Mouse (Mus musculus) MEL (cell line): ENCODE data around the gene Ubac2. TPM values are rescaled to one million over a fixed set of nuclear protein-coding genes. Genes with fewer than 3 reads are reported as not detected.

ENCODE experiments used
- DNase-seq: peaks from one replicate; pipeline ENCODE4 v3.0.0; 2011; ENCODE audit warnings: low read depth, low spot score
- H3K27ac ChIP-seq: 2 replicates; pipeline ENCODE4 v1.5.1; 2012; ENCODE audit warnings: low read depth, mild to moderate bottlenecking, control low read depth, low read length, moderate library complexity; ENCODE audit not compliant: control insufficient read depth
- H3K27me3 ChIP-seq, 2 experiments: fragments of 150-350 bp in 1 of 2; sonication (generic) in 1 of 2; 2 replicates each; pipeline ENCODE4 v1.6.1; 2012; ENCODE audit warnings: low read length in 2 of 2, mild to moderate bottlenecking in 2 of 2, improper control_type of control experiment in 1 of 2, moderate library complexity in 1 of 2; ENCODE audit not compliant: insufficient read depth in 2 of 2, control insufficient read depth in 1 of 2
- H3K36me3 ChIP-seq, 2 experiments: 2 replicates each; pipeline ENCODE4 v1.6.1; 2012 to 2014; ENCODE audit warnings: low read length in 2 of 2, improper control_type of control experiment in 1 of 2, inconsistent platforms in 1 of 2, mild to moderate bottlenecking in 1 of 2; ENCODE audit not compliant: insufficient read depth in 2 of 2, control insufficient read depth in 1 of 2
- H3K4me1 ChIP-seq, 2 experiments: fragments of 150-350 bp in 1 of 2; sonication (generic) in 1 of 2; 2 replicates each; pipeline ENCODE4 v1.6.1; 2012; ENCODE audit warnings: low read length in 2 of 2, improper control_type of control experiment in 1 of 2, mild to moderate bottlenecking in 1 of 2; ENCODE audit not compliant: insufficient read depth in 2 of 2, control insufficient read depth in 1 of 2
- H3K4me3 ChIP-seq, 2 experiments: fragments of 150-350 bp in 1 of 2; sonication (generic) in 1 of 2; 2 replicates each; pipeline ENCODE4 v1.5.1; 2012; ENCODE audit warnings: low read depth in 2 of 2, low read length in 2 of 2, mild to moderate bottlenecking in 2 of 2, moderate library complexity in 2 of 2, control low read depth in 1 of 2, improper control_type of control experiment in 1 of 2; ENCODE audit not compliant: control insufficient read depth in 1 of 2, insufficient read depth in 1 of 2
- H3K79me2 ChIP-seq: 2 replicates; pipeline ENCODE4 v1.6.1; 2012; ENCODE audit warnings: mild to moderate bottlenecking, low read length, moderate library complexity; ENCODE audit not compliant: control insufficient read depth, poor library complexity, insufficient read depth
- H3K9ac ChIP-seq: 2 replicates; pipeline ENCODE4 v1.6.1; 2012; ENCODE audit warnings: low read depth, mild to moderate bottlenecking, control low read depth, low read length, moderate library complexity; ENCODE audit not compliant: control insufficient read depth, poor library complexity, severe bottlenecking
- H3K9me3 ChIP-seq: fragments of 150-350 bp; sonication (generic); replicated peaks from 2 replicates; pipeline ENCODE4 v1.6.1; 2012; ENCODE audit warnings: mild to moderate bottlenecking, low read length, improper control_type of control experiment, moderate library complexity; ENCODE audit not compliant: insufficient read depth
- BHLHE40 ChIP-seq: IDR thresholded peaks from 2 replicates; pipeline ENCODE4 v1.6.1; 2012; ENCODE audit warnings: low read depth, mild to moderate bottlenecking, inconsistent platforms, low read length, improper control_type of control experiment, borderline replicate concordance
- CHD2 ChIP-seq: IDR thresholded peaks from 2 replicates; pipeline ENCODE4 v1.6.1; 2011; ENCODE audit warnings: low read length, improper control_type of control experiment
- EP300 ChIP-seq, 2 experiments: IDR thresholded peaks; 2 replicates each; pipeline ENCODE4 v1.6.1; 2011; ENCODE audit warnings: improper control_type of control experiment in 2 of 2, low read length in 2 of 2, low read depth in 1 of 2, mild to moderate bottlenecking in 1 of 2
- ETS1 ChIP-seq: IDR thresholded peaks from 2 replicates; pipeline ENCODE4 v1.6.1; 2012; ENCODE audit warnings: low read depth, mild to moderate bottlenecking, inconsistent platforms, low read length, improper control_type of control experiment, moderate library complexity
- GABPA ChIP-seq: IDR thresholded peaks from 2 replicates; pipeline ENCODE4 v1.6.1; 2012; ENCODE audit warnings: low read depth, mild to moderate bottlenecking, inconsistent platforms, low read length, improper control_type of control experiment, moderate library complexity
- GATA1 ChIP-seq: IDR thresholded peaks from 2 replicates; pipeline ENCODE4 v1.6.1; 2011; ENCODE audit warnings: low read depth, low read length, improper control_type of control experiment
- JUND ChIP-seq: IDR thresholded peaks from 2 replicates; pipeline ENCODE4 v1.6.1; 2011; ENCODE audit warnings: low read depth, mild to moderate bottlenecking, improper control_type of control experiment, low read length
- MAFK ChIP-seq: IDR thresholded peaks from 2 replicates; pipeline ENCODE4 v1.6.1; 2011; ENCODE audit warnings: low read depth, mild to moderate bottlenecking, low read length, improper control_type of control experiment, borderline replicate concordance
- MAZ ChIP-seq: IDR thresholded peaks from 2 replicates; pipeline ENCODE4 v1.6.1; 2012; ENCODE audit warnings: low read depth, mild to moderate bottlenecking, inconsistent platforms, low read length, improper control_type of control experiment
- MEF2A ChIP-seq: IDR thresholded peaks from 2 replicates; pipeline ENCODE4 v1.6.1; 2014; ENCODE audit warnings: low read depth, mild to moderate bottlenecking, inconsistent platforms, low read length, improper control_type of control experiment; ENCODE audit not compliant: poor library complexity, insufficient replicate concordance, severe bottlenecking; ENCODE audit errors: extremely low read depth
- MXI1 ChIP-seq: IDR thresholded peaks from 2 replicates; pipeline ENCODE4 v1.6.1; 2011; ENCODE audit warnings: mild to moderate bottlenecking, low read depth, low read length, improper control_type of control experiment
- NELFE ChIP-seq: IDR thresholded peaks from 2 replicates; pipeline ENCODE4 v1.6.1; 2011; ENCODE audit warnings: low read depth, low read length, improper control_type of control experiment
- POLR2A ChIP-seq, 2 experiments: IDR thresholded peaks; 2 replicates each; pipeline ENCODE4 v1.6.1; 2011 to 2012; ENCODE audit warnings: low read length in 2 of 2, mild to moderate bottlenecking in 2 of 2, control low read depth in 1 of 2, improper control_type of control experiment in 1 of 2, low read depth in 1 of 2, moderate library complexity in 1 of 2; ENCODE audit not compliant: control insufficient read depth in 1 of 2, insufficient read depth in 1 of 2, poor library complexity in 1 of 2
- POLR2AphosphoS2 ChIP-seq: IDR thresholded peaks from 2 replicates; pipeline ENCODE4 v1.6.1; 2011; ENCODE audit warnings: low read length, improper control_type of control experiment
- POLR2AphosphoS5 ChIP-seq: IDR thresholded peaks from 2 replicates; pipeline ENCODE4 v1.6.1; 2012; ENCODE audit warnings: low read depth, borderline replicate concordance, mild to moderate bottlenecking, inconsistent platforms, low read length, moderate library complexity, mixed read lengths
- RAD21 ChIP-seq: IDR thresholded peaks from 2 replicates; pipeline ENCODE4 v1.6.1; 2011; ENCODE audit warnings: mild to moderate bottlenecking, low read depth, low read length, improper control_type of control experiment
- SMC3 ChIP-seq: IDR thresholded peaks from 2 replicates; pipeline ENCODE4 v1.6.1; 2011; ENCODE audit warnings: low read depth, low read length, improper control_type of control experiment
- TBP ChIP-seq: IDR thresholded peaks from 2 replicates; pipeline ENCODE4 v1.8.0; 2011; ENCODE audit warnings: low read depth, low read length, improper control_type of control experiment
- UBTF ChIP-seq: IDR thresholded peaks from 2 replicates; pipeline ENCODE4 v1.6.1; 2012; ENCODE audit warnings: low read depth, mild to moderate bottlenecking, inconsistent platforms, low read length, improper control_type of control experiment, moderate library complexity, borderline replicate concordance; ENCODE audit not compliant: insufficient read depth
- ZC3H11A ChIP-seq: IDR thresholded peaks from 2 replicates; pipeline ENCODE4 v1.6.1; 2012; ENCODE audit warnings: low read depth, mild to moderate bottlenecking, inconsistent platforms, low read length, improper control_type of control experiment
- ZKSCAN1 ChIP-seq: IDR thresholded peaks from 2 replicates; pipeline ENCODE4 v1.6.1; 2012; ENCODE audit warnings: low read depth, mild to moderate bottlenecking, inconsistent platforms, low read length, improper control_type of control experiment, moderate library complexity
- polyA plus RNA-seq, 2 experiments: library from polyadenylated mRNA; stranded (reverse) in 1 of 2; unstranded in 1 of 2; fragments of >175 nt in 1 of 2; fragments of >200 nt in 1 of 2; gene quantifications; 2 replicates each; pipeline versions ENCODE4 v1.2.1 to v1.2.4; 2012; ENCODE audit warnings: low replicate concordance in 2 of 2, low read depth in 1 of 2; ENCODE audit not compliant: insufficient read length in 2 of 2, insufficient read depth in 1 of 2, missing spikeins in 1 of 2
- total RNA-seq: library from RNA; depleted of rRNA; stranded (reverse); fragments of 300-350 nt; gene quantifications from 2 replicates; pipeline ENCODE4 v1.2.3, GENCODE M21; 2012

The Ubac2 gene
- total and polyA plus RNA-seq, 3 experiments: 32.9 to 44.8 TPM; not detected in 1

DNA sequence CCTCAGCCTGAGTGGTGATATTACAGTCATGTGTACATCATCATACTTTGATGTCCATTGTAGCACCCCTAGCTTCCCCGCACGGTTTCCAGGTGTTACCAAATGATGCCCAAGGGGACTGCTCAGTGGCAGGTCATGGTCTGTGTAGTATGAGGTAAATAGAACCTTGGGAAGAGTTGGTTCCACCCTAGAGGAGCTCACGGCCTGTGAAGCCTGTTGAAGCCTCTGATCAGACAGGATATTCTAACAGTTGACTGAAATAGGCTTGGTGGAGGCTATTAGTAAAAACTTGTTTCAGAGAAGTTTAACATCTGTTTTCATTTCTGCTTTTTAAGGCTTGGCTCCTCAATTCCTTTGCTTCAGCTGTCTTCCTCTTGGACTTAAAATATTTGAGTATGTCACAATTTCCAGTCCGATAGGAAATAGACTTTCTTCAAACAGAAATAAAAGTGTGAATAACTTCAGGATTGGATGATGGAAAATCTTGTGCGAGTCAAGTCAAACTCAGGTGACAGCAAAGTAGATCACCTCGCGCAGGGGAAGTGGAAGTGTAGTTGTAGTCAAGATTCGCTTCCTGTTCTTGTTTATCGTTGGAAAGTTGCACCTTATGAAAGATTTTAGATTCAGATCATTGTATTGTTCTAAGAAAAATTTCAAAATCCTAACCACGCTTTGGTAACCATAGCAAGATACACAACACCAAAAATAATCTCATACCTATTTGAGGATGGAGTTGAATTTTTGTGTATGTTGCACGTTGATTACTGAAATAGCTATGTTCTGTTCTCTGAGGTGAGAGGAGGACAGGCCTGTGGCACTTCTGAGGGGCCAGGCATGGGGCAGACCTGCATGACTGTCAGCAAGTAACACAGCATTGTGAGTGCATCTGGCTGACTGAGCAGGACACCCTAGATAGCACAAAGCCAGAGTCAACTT lies 60.1 kb downstream of the Ubac2 start:
- no peak overlapping the region for H3K4me3 ChIP-seq
- no peak overlapping the region for H3K9ac ChIP-seq
- no peak for TF ChIP-seq EP300 (IDR thresholded peaks at IDR 0.05; ENCODE audit: low read depth in 1 of 2, low read length in 2 of 2)
- no peak for TF ChIP-seq POLR2AphosphoS2
- TF ChIP-seq ETS1: no peak
- no peak for TF ChIP-seq GABPA
- no peak for TF ChIP-seq GATA1
- TF ChIP-seq TBP: no peak
- TF ChIP-seq MAZ: no peak
- no peak for TF ChIP-seq CHD2
- no peak for TF ChIP-seq ZKSCAN1
- no peak for TF ChIP-seq NELFE
- no peak for TF ChIP-seq POLR2AphosphoS5
- TF ChIP-seq MXI1: no peak
- TF ChIP-seq UBTF: no peak
- TF ChIP-seq MEF2A: no peak
- TF ChIP-seq RAD21: no peak
- TF ChIP-seq SMC3: no peak
- TF ChIP-seq MAFK: no peak
- TF ChIP-seq ZC3H11A: no peak
- TF ChIP-seq POLR2A (IDR thresholded peaks at IDR 0.05; ENCODE audit: control insufficient read depth in 1 of 2, insufficient read depth in 1 of 2, low read depth in 1 of 2, low read length in 2 of 2, poor library complexity in 1 of 2): no peak
- no peak overlapping the region for H3K27ac ChIP-seq
- no peak for DNase-seq
- no peaks in the 10 kb centered on the region; a peak in 1 of 4 replicates for H3K36me3 ChIP-seq
- no peaks in the 10 kb centered on the region for H3K79me2 ChIP-seq
- H3K9me3 ChIP-seq: no peaks in the 10 kb centered on the region; the same call in 1 of the 2 replicates
- H3K4me1 ChIP-seq: no peaks in the 10 kb centered on the region
- H3K27me3 ChIP-seq: no peaks in the 10 kb centered on the region

DNA sequence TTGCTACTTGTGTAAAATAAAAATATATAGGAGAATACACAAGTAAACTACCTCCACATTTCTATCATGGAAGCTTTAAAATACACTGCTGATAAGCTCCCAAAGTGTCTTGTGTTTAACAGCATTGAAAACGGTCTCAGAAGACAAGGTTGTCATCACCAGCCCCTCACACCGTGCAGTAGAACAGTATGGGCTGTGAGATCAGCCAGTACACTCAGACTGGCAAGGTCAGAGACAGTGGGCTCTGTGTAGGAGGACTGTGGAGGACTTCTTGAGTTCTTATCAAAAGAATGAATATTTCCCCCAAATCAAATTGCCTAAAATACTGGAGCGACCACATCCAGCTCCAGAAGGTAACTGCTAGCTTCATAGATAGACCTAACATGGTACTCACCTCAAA lies 61.2 kb downstream of the Ubac2 start:
- Histone ChIP-seq H3K79me2 (no peaks in the 10 kb centered on the region), H3K4me1 (no peaks in the 10 kb centered on the region), H3K9ac (no peak overlapping the region), H3K27me3 (no peaks in the 10 kb centered on the region), H3K27ac (no peak overlapping the region), H3K4me3 (no peak overlapping the region), H3K36me3 (no peaks in the 10 kb centered on the region; a peak in 1 of 4 replicates), H3K9me3 (no peaks in the 10 kb centered on the region; the same call in 1 of the 2 replicates)
- TF ChIP-seq MAFK (no peak), JUND (no peak), BHLHE40 (no peak)
- DNase-seq: no peak
